Mouse (Mus musculus) erythroblast, embryonic 14.5 days (primary cell): ENCODE results near the gene Msl1. TPM values are rescaled to one million over a fixed set of nuclear protein-coding genes. Genes with fewer than 3 reads are reported as not detected.

Experiments
- H3K27me3 ChIP-seq: 2 replicates; pipeline ENCODE4 v1.6.1; 2012; ENCODE audit warnings: inconsistent platforms; ENCODE audit not compliant: control insufficient read depth
- H3K36me3 ChIP-seq: 2 replicates; pipeline ENCODE4 v1.6.1; 2012; ENCODE audit warnings: mild to moderate bottlenecking, inconsistent platforms; ENCODE audit not compliant: control insufficient read depth
- H3K4me1 ChIP-seq: 2 replicates; pipeline ENCODE4 v1.6.1; 2012; ENCODE audit warnings: inconsistent platforms; ENCODE audit not compliant: control insufficient read depth
- H3K4me3 ChIP-seq: replicated peaks from 2 replicates; pipeline ENCODE3; 2012; ENCODE audit warnings: moderate library complexity, mild to moderate bottlenecking, inconsistent platforms
- H3K9me3 ChIP-seq: 2 replicates; pipeline ENCODE4 v1.6.1; 2012; ENCODE audit warnings: low read length, inconsistent platforms, mixed read lengths; ENCODE audit not compliant: control insufficient read depth
- GATA1 ChIP-seq: IDR thresholded peaks from 2 replicates; pipeline ENCODE4 v1.6.1; 2012; ENCODE audit warnings: low read length, inconsistent platforms, mixed read lengths
- TAL1 ChIP-seq: IDR thresholded peaks from 3 replicates; pipeline ENCODE4 v1.6.1; 2012; ENCODE audit warnings: low read length, inconsistent platforms, mixed read lengths
- polyA plus RNA-seq: library from polyadenylated mRNA; stranded (reverse); fragments of >175 nt; gene quantifications from 2 replicates; pipeline ENCODE4 v1.2.3, GENCODE M21; 2012

Gene Msl1
- polyA plus RNA-seq, 1 experiment: 2.7 TPM

- no peaks in the 10 kb centered on the region for H3K27me3 ChIP-seq
- no peaks in the 10 kb centered on the region for H3K9me3 ChIP-seq
- TF ChIP-seq TAL1: no peak
- TF ChIP-seq GATA1: no peak
- peaks cover 13% of the 10 kb centered on the region for H3K36me3 ChIP-seq
- H3K4me1 ChIP-seq: peaks cover 74% of the 10 kb centered on the region
- H3K4me3 ChIP-seq: peak within 1 kb of the TSS; percentile 55
Measured at GRCm38 (mm10) chr11:98774582-98775347, 20.6 kb upstream of the Msl1 start, which contains the start of gene Nr1d1. Nr1d1 (minus strand) TSS chr11:98775333.

- Histone ChIP-seq H3K9me3 (no peaks in the 10 kb centered on the region), H3K36me3 (peaks cover 6% of the 10 kb centered on the region), H3K4me3 (peak overlapping the region; percentile 55), H3K4me1 (peaks cover 67% of the 10 kb centered on the region), H3K27me3 (no peaks in the 10 kb centered on the region)
- TF ChIP-seq GATA1: no peak
- TF ChIP-seq TAL1: no peak
Measured at GRCm38 (mm10) chr11:98775348-98776051, 19.8 kb upstream of the Msl1 start.

- peaks cover 62% of the 10 kb centered on the region for H3K4me1 ChIP-seq
- no peaks in the 10 kb centered on the region for H3K27me3 ChIP-seq
- no peak overlapping the region for H3K4me3 ChIP-seq
- peaks cover 2% of the 10 kb centered on the region for H3K36me3 ChIP-seq
- TF ChIP-seq TAL1 (no peak), GATA1 (no peak)
- H3K9me3 ChIP-seq: no peaks in the 10 kb centered on the region
Measured at GRCm38 (mm10) chr11:98776052-98776764, 19.1 kb upstream of the Msl1 start.

GRCm38 (mm10) chr11:98776843-98777590 is 18.3 kb upstream of the Msl1 start:
- TF ChIP-seq GATA1: no peak
- H3K4me1 ChIP-seq: peaks cover 60% of the 10 kb centered on the region
- no peak overlapping the region for H3K4me3 ChIP-seq
- H3K9me3 ChIP-seq: no peaks in the 10 kb centered on the region
- no peaks in the 10 kb centered on the region for H3K27me3 ChIP-seq
- H3K36me3 ChIP-seq: no peaks in the 10 kb centered on the region

GRCm38 (mm10) chr11:98777888-98778287 is 17.4 kb upstream of the Msl1 start:
- H3K27me3 ChIP-seq: peaks cover 4% of the 10 kb centered on the region
- H3K4me1 ChIP-seq: peaks cover 59% of the 10 kb centered on the region
- H3K4me3 ChIP-seq: no peak overlapping the region
- H3K36me3 ChIP-seq: no peaks in the 10 kb centered on the region
- no peak for TF ChIP-seq TAL1
- no peaks in the 10 kb centered on the region for H3K9me3 ChIP-seq

- no peak overlapping the region for H3K4me3 ChIP-seq
- peaks cover 47% of the 10 kb centered on the region for H3K4me1 ChIP-seq
- H3K36me3 ChIP-seq: no peaks in the 10 kb centered on the region
- H3K9me3 ChIP-seq: no peaks in the 10 kb centered on the region
- TF ChIP-seq GATA1 (no peak), TAL1 (no peak)
- H3K27me3 ChIP-seq: peaks cover 21% of the 10 kb centered on the region
Measured at GRCm38 (mm10) chr11:98781851-98782512, 13.3 kb upstream of the Msl1 start.

GRCm38 (mm10) chr11:98782651-98783235 is 12.6 kb upstream of the Msl1 start:
- Histone ChIP-seq H3K4me1 (peaks cover 48% of the 10 kb centered on the region), H3K27me3 (peaks cover 21% of the 10 kb centered on the region), H3K9me3 (no peaks in the 10 kb centered on the region), H3K36me3 (no peaks in the 10 kb centered on the region), H3K4me3 (peak overlapping the region; percentile 64)
- TF ChIP-seq GATA1: no peak
- no peak for TF ChIP-seq TAL1

- H3K4me3 ChIP-seq: peak overlapping the region; percentile 64
- peaks cover 21% of the 10 kb centered on the region for H3K27me3 ChIP-seq
- H3K36me3 ChIP-seq: no peaks in the 10 kb centered on the region
- TF ChIP-seq TAL1 (no peak), GATA1 (no peak)
- H3K4me1 ChIP-seq: peaks cover 51% of the 10 kb centered on the region
- no peaks in the 10 kb centered on the region for H3K9me3 ChIP-seq
Measured at GRCm38 (mm10) chr11:98783236-98783696, 12.1 kb upstream of the Msl1 start.
